Mouse (Mus musculus): Measurements from ENCODE around the gene Taf12. TPM values are rescaled to one million over a fixed set of nuclear protein-coding genes. Genes with fewer than 3 reads are reported as not detected.

Taf12 gene
- total RNA-seq (2021) = 10 to 100 TPM; 34.7 to 38.4 TPM
- long read RNA-seq, experiment 1, transcript Taf12-202 (7 exons, 777 nt) = major isoform, 27 of 57 reads
- long read RNA-seq, experiment 1, partial matches to known transcripts = 0 of 57 reads
- long read RNA-seq, experiment 1, other reads (novel, unspliced or antisense) = 26 of 57 reads
- long read RNA-seq, experiment 2, transcript Taf12-202 (7 exons, 777 nt) = major isoform, 49 of 89 reads
- long read RNA-seq, experiment 2, partial matches to known transcripts = 0 of 89 reads
- long read RNA-seq, experiment 2, other reads (novel, unspliced or antisense) = 37 of 89 reads

DNA sequence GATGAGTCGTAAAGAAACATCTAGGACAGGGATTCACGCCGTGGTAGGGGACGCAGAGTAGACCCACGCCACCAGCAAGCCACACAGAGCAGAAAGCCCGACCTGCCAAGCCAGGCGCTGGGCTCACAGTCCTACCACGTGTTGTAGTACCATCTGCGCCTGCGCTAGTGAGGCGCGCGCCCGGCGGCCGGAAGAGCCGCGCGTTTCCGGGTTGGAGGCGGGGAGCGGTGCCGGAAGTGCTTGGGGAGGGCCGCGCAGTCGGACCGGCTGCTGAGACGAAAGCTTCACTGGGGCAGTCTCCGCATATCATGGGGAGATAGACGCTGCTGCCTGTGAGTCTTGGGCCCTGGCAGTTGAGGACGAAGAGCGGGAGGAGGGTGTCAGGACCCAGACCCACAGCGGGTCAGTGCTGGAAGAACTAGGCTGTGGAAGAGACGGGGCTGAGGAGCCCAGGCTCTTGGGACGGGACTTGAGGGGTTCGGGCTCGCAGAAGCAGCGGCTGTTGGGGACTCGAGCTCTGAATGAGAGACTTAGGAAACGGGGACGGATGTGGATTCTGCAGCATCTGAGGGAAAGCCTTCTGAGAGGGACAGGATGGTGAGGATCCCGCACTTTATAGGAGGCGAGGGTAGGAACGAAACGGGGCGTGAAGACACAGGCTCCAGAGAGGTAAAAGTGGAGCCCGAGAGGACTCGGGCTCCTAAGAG lies at the start of gene Taf12:
Gene Taf12, plus strand, starts transcription at position 220 of the 707 bp plus-strand sequence.
- DNase-seq = peak; percentile 95
- TF ChIP-seq CTCF (IDR thresholded peaks at IDR 0.05) = no peak
- H3K27ac ChIP-seq = peak within 1 kb of the TSS; percentile 96
- intact Hi-C loops (cut with DNase I) = loop anchor here (2.0 to 10.0 kb wide), 3 partner anchors 30 to 240 kb away; partner anchors contain the start of genes Phactr4 and Sesn2
- peak within 1 kb of the TSS; percentile 90 for H3K4me3 ChIP-seq

DNA sequence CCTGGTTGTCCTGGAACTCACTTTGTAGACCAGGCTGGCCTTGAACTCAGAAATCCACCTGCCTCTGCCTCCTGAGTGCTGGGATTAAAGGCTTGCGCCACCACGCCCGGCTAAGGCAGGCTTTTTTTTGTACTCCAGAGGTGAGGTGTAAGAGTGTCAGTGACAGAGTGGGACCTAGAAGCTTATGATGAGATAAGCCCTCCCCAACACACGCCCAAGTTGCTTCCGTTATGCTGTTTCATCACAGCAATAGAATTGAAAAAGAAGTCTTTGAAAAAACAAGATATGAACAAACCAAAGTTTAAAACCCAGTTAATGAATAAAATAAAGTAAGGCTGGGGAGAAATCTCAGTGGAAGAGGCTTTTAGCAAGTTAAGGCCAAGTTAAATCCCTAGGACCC lies 43.8 kb upstream of the Taf12 start:
- intact Hi-C loops (cut with DNase I) = no loop called here
- H3K4me3 ChIP-seq = no peak overlapping the region
- DNase-seq = no peak
- no peak for TF ChIP-seq CTCF (IDR thresholded peaks at IDR 0.05)
- no peak overlapping the region for H3K27ac ChIP-seq

GRCm38 (mm10) chr4:132234710-132235109 lies 39.5 kb upstream of the Taf12 start:
- DNase-seq = no peak
- H3K4me3 ChIP-seq = no peak overlapping the region
- no peak overlapping the region for H3K27ac ChIP-seq
- intact Hi-C loops (cut with DNase I) = no loop called here
- TF ChIP-seq CTCF (IDR thresholded peaks at IDR 0.05) = no peak

DNA sequence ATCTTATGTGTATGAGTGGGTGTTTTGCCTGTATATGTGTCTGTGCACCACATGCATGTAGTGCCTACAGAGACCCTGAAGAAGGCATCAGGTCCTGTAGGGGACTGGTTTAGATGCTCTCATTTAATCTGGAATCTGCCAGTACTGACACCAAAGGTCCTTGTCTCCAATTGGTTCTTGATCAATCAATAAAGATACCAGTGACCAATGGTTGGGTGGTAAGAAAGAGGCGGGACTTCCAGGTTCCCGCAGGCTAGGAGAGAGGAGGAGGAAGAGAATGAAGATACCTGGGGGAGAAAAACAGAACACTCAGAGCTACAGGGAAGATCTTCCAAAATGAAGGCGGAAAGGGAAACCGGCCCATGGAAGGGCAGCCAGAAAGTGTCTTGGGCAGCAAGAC lies 35.8 kb upstream of the Taf12 start:
- DNase-seq = no peak
- Histone ChIP-seq H3K4me3 (no peak overlapping the region), H3K27ac (no peak overlapping the region)
- intact Hi-C loops (cut with DNase I) = no loop called here
- no peak for TF ChIP-seq CTCF (IDR thresholded peaks at IDR 0.05)

DNA sequence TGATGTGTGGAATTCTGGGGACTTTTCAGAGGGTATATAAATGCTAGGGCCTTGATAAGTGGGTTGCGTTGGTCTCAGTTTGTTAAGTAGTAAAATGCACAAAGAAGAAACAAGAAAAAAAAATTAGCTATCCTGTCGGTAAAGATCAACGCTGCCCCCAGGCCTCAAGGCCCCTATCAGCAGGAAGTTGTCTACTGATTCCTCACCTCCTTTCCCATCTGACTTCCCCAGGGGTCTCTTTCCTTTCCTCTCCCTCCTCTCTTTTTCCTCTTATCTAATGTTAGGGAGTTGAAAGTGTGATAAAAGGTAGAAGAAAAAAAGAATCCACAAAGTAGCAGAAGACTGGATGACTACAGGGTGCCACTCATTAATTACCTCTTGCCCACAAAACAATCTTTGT lies 33.8 kb upstream of the Taf12 start:
- DNase-seq = no peak
- no peak overlapping the region for H3K27ac ChIP-seq
- intact Hi-C loops (cut with DNase I) = no loop called here

DNA sequence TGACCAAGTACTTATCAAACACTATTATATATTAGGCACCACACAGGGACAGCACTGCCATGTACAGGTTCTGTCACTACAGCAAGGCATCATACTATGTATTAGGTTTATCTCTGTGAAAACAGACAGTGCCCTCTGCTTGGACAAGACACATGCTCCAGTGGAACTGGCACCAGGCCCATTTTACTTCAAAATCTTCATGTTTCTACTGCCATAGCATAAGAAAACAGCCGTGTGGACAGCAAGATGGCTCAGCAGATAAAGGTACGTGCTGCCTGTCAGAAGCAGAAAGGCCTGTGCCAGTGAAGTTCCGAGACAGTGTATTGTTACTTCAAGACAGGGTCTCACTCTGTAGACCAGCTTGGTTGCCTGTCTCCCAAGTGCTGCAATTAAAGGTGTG lies 33.0 kb upstream of the Taf12 start:
- intact Hi-C loops (cut with DNase I) = no loop called here
- H3K27ac ChIP-seq = no peak overlapping the region
- no peak for DNase-seq
- no peak for TF ChIP-seq CTCF (IDR thresholded peaks at IDR 0.05)
- no peak overlapping the region for H3K4me3 ChIP-seq

More for the DNA sequence above, 33.8 kb upstream of the Taf12 start:
- H3K4me3 ChIP-seq = no peak overlapping the region
- TF ChIP-seq CTCF (IDR thresholded peaks at IDR 0.05) = no peak

- Histone ChIP-seq H3K27ac (no peak overlapping the region), H3K4me3 (no peak overlapping the region)
- intact Hi-C loops (cut with DNase I) = no loop called here
- no peak for DNase-seq
- no peak for TF ChIP-seq CTCF (IDR thresholded peaks at IDR 0.05)
Observed at GRCm38 (mm10) chr4:132245643-132246042, 28.5 kb upstream of the Taf12 start.

DNA sequence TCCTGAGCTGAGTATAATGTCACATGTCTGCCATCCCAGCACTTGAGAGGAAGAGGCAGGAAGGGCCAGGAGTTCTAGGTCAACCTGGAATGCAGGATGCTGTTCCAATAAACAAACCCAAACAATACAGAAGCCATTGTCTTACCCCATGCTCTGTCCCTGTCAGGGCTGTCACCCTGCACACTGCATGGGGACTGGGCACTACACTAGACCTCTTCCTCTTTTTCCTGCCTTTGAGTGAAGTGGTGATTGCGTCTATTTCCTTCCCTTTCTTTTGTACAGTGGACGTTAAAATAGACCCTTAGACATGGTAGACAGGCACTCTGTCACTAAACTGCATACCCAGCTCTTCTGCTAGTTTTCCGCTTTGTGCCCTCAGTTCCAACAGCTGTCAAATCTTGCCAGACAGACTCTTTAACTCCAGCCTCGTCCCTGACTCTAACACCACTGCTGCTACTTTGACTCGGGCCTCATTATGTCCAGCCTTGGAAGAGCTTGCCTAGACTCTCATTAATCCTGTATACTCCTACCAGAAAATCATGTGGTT lies 26.7 kb upstream of the Taf12 start:
- H3K27ac ChIP-seq = 0 out of 2 replicates have a peak overlapping the region, but pooled peaks have one; percentile 5
- no peak for TF ChIP-seq CTCF (IDR thresholded peaks at IDR 0.05)
- intact Hi-C loops (cut with DNase I) = no loop called here
- H3K4me3 ChIP-seq = no peak overlapping the region
- no peak for DNase-seq

GRCm38 (mm10) chr4:132251596-132251995 lies 22.6 kb upstream of the Taf12 start:
- TF ChIP-seq CTCF (IDR thresholded peaks at IDR 0.05) = no peak
- no peak for DNase-seq
- Histone ChIP-seq H3K4me3 (no peak overlapping the region), H3K27ac (no peak overlapping the region)
- intact Hi-C loops (cut with DNase I) = no loop called here

- DNase-seq = no peak
- TF ChIP-seq CTCF (IDR thresholded peaks at IDR 0.05) = no peak
- Histone ChIP-seq H3K4me3 (no peak overlapping the region), H3K27ac (no peak overlapping the region)
- intact Hi-C loops (cut with DNase I) = no loop called here
Observed at GRCm38 (mm10) chr4:132253128-132253527, 21.0 kb upstream of the Taf12 start.

DNA sequence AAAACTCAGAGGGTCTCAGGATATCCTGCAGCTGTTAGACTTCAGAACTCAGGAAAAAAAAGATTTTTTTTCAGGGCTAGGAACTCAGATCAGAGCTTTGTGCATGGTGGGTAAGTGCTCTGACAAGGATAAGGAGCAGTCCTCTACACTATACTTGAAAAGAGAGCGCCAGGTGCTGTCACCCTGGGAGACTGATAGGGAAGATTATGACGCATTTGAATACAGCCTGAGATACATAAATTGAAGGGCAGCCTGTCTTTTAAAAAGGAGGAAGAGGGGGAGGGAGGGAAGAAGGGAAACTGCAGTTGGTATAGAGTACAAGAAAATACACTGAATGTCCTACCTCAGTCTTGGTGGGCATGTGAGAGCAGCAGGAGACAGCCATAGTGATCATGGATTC lies 20.6 kb upstream of the Taf12 start:
- peak overlapping the region; percentile 28; the same call in 1 of the 2 replicates for H3K27ac ChIP-seq
- no peak overlapping the region for H3K4me3 ChIP-seq
- no peak for TF ChIP-seq CTCF (IDR thresholded peaks at IDR 0.05)
- no peak for DNase-seq
- intact Hi-C loops (cut with DNase I) = no loop called here

DNA sequence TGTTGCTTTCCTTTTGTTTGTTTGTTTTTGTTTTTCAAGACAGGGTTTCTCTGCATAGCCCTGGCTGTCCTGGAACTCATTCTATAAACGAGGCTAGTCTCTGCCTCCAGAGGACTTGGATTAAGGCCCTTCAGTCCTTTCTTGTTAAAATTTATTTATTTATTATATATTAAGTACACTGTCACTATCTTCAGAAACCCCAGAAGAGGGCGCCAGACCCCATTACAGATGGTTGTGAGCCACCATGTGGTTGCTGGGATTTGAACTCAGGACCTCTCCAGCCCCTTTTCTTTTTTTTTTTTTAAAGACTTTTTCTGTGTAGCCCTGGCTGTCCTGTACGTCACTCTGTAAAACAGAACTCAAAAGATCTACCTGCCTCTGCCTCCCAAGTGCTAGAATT lies 19.2 kb upstream of the Taf12 start:
- peak; percentile 41 for TF ChIP-seq CTCF (IDR thresholded peaks at IDR 0.05)
- Histone ChIP-seq H3K27ac (no peak overlapping the region), H3K4me3 (no peak overlapping the region)
- DNase-seq = no peak
- intact Hi-C loops (cut with DNase I) = no loop called here

- Histone ChIP-seq H3K27ac (no peak overlapping the region), H3K4me3 (no peak overlapping the region)
- TF ChIP-seq CTCF (IDR thresholded peaks at IDR 0.05) = no peak
- intact Hi-C loops (cut with DNase I) = no loop called here
- no peak for DNase-seq
Observed at GRCm38 (mm10) chr4:132256384-132256783, 17.8 kb upstream of the Taf12 start.
